Mouse (Mus musculus) megakaryocyte, adult 5-6 weeks (primary cell): ENCODE results near the gene Cd68. TPM values are rescaled to one million over a fixed set of nuclear protein-coding genes. Genes with fewer than 3 reads are reported as not detected.

Experiments
- ATAC-seq: 2 replicates; pipeline ENCODE4 v1.8.0; 2016; ENCODE audit warnings: mild to moderate bottlenecking, inconsistent platforms; ENCODE audit not compliant: poor library complexity, severe bottlenecking
- total RNA-seq, 2 experiments: library from RNA; stranded (forward) in 1 of 2; stranded (reverse) in 1 of 2; fragments of 153-499, 151-499 nt in 1 of 2; fragments of 221-1000, 200-1000 nt in 1 of 2; gene quantifications; 2 replicates each; pipeline versions ENCODE4 v1.2.3 to v1.2.4; 2015 to 2017

Cd68 gene
- total RNA-seq, 2 experiments from 2014 or later: 195 to 302 TPM

GRCm38 (mm10) chr11:69671726-69672124, 5.8 kb upstream of the Cd68 start:
- peak; percentile 11; the same call in 1 of the 2 replicates for ATAC-seq

DNA sequence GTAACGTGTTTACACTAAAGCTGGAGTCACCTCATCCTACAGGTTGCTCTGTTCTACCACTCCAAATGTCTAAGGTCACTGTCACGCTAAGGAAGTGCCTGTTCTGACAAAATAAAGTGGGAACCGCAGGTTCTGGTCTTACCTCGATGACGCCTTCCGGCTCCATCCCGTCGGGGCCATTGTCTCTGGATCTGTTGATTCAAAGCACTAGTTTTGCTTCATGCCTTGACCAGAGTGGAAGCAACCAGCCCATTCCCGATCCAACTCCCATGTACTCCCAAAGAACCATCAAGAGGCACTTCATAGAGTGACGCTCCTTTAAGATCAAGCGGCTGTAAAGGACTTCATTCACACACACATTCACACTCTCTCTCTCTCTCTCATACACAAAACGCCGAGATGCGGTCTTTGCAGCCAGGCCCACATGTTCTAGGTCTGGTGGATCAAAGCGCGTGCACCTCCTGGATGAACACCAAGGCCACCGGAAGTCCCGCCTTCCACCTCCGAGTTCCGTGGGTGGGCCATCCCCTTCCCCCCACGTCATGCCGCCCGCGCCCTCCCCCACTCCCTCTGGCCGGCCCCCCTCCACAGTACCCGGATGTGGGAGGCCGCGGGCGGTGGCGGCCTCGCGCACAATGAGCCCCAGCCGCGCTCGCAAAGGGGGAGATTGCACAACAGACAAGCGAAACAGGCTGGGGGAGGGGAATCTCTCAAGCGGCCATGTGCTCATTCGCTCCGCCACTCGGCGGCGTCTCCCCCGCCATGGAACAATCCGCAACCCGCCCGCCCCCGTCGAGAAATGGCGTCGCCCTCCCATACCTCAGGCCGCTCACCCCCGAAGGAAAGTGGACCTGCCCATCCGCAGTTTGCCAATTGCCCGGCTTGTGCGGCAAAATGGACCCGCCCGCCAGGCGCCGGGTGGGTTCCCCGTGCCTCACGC, 5.1 kb upstream of the Cd68 start:
- peak; percentile 72 for ATAC-seq

GRCm38 (mm10) chr11:69666665-69667005, 682 bp upstream of the Cd68 start:
- ATAC-seq: no peak

DNA sequence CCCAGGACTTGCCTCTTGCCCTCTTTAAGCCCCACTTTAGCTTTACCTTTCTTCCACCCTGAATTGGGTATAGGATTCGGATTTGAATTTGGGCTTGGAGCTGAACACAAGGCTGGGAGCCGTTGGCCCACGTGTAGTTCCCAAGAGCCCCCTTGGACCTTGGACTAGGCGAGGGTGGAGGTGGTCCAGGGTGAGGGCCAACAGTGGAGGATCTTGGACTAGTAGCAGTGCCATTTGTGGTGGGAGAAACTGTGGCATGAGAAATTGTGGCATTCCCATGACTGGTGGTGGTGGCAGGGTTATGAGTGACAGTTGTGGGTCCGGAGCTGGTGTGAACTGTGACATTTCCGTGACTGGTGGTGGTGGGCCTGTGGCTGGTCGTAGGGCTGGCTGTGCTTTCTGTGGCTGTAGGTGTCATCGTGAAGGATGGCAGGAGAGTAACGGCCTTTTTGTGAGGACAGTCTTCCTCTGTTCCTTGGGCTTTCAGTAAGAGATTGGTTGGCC, 444 bp downstream of the Cd68 start:
- no peak for ATAC-seq

DNA sequence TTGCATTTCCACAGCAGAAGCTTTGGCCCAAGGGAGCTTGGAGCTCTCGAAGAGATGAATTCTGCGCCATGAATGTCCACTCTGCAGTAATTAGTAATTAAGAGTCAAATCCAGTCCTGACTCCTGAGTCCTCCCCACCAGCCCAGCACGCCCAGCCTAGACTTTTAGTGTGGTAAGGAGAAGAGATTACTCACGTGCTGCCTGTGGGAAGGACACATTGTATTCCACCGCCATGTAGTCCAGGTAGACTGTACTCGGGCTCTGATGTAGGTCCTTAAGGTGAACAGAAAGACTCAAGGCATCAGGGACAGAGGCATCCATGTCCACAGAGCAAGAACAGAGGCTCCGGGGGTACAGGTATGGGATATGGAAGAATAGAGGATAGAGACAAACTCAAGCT, 1.1 kb downstream of the Cd68 start:
- no peak for ATAC-seq

DNA sequence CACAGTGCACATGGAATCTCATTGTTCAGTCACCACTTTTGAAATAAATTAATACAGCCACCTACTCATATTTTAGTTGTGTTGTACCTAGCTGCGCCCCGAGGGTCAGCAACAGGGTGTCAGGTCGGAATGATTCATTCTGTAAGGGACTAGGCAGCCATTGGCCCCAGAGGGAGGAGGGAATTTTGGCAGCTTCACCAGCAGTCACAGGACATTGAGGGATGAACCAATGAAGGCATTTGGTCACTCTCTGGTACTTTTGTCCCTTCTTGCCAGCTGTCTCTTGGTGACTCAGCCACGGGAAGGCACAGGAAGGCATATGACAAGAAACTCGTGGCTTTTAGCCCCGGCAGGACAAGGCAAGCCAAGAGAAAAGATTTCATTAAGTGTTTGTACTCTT, 2.2 kb downstream of the Cd68 start:
- ATAC-seq: no peak

- ATAC-seq: no peak
These were observed 2.8 kb downstream of the Cd68 start for GRCm38 (mm10) chr11:69662967-69663671.

DNA sequence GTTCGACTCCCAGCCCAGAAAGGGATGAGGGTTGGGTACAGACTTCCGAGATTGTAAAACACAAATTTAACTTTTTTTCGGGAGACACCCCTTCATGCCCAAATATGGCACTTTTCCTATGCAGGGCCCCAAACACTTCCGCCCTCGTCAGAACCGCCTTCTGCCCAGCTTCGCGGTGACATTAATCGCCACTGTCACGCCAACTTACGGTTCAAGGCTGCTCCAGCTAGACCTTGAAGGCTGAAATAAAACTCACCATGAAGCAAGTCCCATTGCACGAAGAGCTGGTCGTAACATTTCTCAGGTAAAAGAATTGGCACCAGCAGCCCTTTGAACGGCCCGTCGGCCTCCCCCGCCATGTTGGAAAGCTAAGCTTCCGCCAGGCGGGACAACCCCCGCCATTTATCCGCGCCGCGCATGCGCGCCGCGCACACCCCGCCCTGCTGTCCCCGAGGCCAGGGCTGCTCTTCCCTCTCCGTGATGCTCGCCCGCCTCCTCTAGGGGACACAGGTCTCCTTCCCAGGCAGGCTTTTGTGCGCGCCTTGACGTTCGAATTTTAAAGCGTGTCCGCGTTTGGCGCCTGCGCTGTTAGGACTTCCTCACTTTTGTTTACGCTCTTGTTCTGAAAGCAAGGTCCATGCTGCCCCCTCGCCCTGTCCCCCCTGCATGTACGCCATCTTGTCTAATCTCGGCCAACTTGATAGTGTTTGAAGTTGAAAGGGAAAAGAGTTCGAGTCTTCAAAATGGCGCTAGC, 3.6 kb downstream of the Cd68 start, which contains the start of gene Mpdu1:
Gene Mpdu1, minus strand, starts transcription at position 430 of the 754 bp plus-strand sequence.
- peak; percentile 78 for ATAC-seq

DNA sequence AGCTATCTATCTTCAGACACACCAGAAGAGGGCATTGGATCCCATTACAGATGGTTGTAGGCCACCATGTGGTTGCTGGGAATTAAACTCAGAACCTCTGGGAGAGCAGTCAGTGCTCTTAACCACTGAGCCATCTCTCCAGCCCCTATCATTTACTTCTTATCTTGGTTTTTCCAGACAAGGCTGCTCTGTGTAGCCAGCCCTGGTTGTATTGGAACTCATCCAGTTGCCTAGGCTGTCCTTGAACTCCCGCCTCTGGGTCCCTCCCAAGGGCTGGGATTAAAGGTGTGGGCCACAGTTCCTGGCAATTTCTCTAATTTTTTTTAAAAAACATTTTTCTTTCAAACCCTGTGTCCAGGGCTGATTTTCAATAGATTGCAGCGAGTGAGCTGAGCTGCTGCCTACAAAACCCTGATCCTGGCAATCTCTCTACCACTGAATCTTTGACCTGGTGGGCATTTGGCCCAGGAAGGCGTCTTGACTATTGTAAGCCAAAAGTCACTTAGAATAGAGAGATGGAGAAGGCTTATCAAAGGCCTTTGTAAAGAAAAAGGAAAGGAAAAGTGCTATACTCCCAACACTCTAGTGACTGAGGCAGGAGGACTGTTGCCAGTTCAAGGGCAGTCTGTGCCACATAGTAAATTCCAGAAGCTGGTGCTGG, 4.6 kb downstream of the Cd68 start:
- ATAC-seq: no peak

DNA sequence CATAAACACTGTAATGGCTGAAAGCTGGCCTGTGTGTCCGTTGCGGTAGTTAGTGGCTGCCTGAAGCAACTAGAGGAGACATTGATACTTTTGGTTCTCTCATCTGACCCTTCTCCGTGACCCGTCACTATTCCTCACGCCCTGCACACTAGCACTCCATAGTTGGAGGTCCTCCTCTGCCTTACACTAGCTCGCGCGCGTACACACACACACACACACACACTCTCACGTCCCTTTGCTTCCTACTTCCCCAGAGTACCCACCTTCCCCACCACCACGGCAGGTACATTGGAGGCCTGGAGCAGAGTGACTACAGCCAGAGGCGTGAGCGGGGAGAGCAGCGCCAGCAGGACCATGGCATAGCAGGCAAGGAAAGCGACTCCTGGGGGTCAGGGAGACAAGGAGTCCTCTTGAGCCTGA, 8.5 kb downstream of the Cd68 start:
- ATAC-seq: no peak

DNA sequence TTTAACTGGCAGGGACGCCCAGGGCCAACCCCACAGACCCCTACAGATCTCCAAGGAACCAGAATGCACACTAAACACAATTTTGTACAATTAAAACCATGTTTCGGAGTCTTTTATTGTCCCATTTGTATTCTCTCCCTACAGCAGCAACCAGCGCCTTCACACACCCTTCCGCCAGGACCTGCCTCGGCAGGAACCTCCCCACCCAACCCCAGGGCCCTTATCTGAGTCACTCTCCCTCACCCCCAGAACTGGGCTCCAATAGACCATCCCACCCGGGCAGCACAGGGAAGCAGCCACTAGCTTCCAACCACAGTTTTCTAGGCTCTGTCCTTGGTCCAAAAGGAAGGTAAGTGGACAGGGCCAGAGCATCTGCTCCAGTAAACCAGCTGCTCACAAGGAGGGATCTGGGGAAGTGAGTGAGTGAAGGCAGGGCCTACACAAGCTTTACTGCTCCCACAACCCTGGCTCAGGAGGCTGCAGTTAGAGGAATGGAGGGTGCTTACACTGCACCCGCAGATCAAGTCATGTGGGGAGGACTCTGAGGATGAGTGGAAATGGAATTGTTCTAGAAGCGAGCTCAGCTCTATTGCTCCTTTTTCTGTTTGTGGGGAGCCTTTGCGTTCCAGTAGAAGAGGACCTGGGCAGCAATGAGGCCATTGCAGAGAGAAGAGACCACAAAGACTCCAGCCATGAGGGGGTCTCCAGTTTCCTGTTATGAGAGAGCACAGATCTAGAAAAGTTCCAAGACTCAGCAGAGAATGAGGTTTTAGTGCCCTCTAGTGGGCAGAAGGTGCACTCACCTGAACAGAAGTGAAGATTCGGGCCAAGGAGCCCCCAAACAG, 9.1 kb downstream of the Cd68 start:
- peak; percentile 26; the same call in 1 of the 2 replicates for ATAC-seq

GRCm38 (mm10) chr11:69656065-69656455, 9.9 kb downstream of the Cd68 start:
- ATAC-seq: no peak

DNA sequence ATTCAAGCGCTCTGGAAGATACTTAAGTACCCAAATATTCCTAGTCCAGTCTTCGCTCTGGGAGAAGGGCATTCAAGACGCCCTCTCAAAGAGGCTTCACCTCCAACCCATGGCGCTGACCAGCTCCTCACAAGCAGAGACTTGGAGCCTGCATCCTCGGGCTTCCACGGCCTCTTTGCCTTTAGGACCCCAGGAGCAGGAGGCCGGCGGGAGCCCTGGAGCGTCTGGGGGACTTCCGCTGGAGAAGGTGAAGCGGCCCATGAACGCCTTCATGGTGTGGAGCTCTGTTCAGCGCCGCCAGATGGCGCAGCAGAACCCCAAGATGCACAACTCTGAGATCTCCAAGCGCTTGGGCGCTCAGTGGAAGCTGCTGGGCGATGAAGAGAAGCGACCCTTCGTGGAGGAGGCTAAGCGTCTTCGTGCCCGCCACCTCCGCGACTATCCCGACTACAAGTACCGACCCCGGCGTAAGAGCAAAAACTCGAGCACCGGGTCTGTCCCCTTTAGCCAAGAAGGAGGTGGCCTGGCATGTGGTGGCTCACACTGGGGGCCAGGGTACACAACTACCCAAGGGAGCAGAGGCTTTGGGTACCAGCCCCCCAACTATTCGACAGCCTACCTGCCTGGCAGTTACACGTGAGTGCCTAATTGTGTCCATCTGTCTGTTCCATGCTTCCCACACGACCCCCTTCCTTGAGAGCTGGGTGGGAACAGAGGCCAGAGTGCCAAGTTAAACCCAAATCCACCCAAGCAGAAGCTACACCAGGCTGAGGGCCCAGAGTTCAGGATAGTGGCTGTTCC, 10.5 kb downstream of the Cd68 start, which contains the start of gene Sox15:
Gene Sox15, plus strand, starts transcription at position 51 of the 801 bp plus-strand sequence.
- ATAC-seq: peak; percentile 68

DNA sequence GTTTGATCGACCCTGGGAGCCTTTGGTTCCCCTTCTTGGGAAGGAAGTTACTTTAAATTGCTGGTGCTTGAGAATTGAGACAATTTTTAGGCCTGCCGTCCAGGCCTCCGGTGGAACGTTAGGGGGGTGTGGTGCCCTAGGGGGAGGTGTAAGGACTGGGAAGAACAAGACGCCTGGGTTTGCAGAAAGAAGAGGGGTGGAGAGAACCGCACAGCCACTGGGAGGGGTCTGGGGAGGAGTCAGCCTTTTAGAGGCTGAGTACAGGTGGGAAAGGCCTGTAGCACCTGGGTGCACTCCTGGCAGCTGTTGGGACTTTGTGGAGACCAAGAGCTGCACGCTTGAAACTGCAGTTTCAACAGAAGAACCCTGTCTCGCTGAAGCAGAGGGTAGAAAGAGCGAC, 11.2 kb downstream of the Cd68 start:
- no peak for ATAC-seq

DNA sequence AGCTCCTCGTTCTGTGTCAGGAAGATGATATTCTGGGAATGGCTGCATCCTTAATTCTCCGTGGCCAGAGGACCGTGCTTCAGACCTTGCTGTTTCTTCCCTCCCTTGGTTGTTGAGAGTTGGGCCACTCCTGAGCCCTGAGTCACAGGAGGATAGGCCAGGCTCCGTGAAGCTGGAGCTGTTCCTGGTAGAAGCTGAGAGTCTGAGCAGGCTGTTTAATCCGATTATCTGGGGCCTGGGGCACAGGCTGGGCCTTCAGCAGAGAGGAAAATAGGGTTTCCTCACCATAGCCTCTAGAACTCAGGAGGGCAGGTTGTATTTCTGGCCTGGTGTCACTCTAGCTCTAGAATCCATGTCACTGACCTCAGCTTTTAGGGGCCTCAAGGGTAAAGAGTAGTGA, 12.6 kb downstream of the Cd68 start:
- ATAC-seq: no peak

GRCm38 (mm10) chr11:69645860-69646259, 20.1 kb downstream of the Cd68 start:
- no peak for ATAC-seq

DNA sequence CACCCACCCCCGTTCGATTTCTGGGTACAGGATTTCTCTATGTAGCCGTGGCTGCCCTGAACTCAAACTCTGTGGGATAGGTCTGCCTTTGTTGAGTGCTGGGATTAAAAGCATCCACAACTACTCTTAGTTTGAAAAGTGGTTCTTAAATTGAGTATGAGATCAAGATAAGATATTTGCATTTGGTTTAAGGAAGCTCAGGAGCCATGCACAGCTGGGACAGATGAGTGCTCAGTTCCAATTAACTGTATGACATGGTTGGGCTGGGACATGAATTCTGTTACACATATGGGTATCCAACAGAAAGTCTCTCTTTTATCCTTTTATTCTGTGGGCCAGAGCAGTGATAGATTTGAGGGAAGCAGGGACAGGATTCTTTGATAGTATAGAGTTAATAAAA, 30.5 kb downstream of the Cd68 start:
- no peak for ATAC-seq

GRCm38 (mm10) chr11:69633128-69633866, 32.7 kb downstream of the Cd68 start:
- peak; percentile 12 for ATAC-seq
